Mouse (Mus musculus) spleen, adult 18-20 months (tissue): ENCODE results near the gene Stk26.

ENCODE experiments used
- DNase-seq, 2 experiments: peaks; one replicate each; pipeline ENCODE4 v3.0.0; 2022; ENCODE audit warnings: mixed read lengths in 2 of 2

Gene Stk26

GRCm38 (mm10) chrX:50840847-50841560, at the start of gene Stk26:
Gene Stk26 (plus strand): TSS chrX:50841047.
- DNase-seq = peak; percentile 71 to 77

GRCm38 (mm10) chrX:50793005-50793680, 47.7 kb upstream of the Stk26 start:
- no peak for DNase-seq

GRCm38 (mm10) chrX:50797798-50798197, 43.0 kb upstream of the Stk26 start:
- no peak for DNase-seq

GRCm38 (mm10) chrX:50798571-50798970, 42.3 kb upstream of the Stk26 start:
- DNase-seq = no peak

- no peak for DNase-seq
Measured at GRCm38 (mm10) chrX:50799656-50800188, 41.1 kb upstream of the Stk26 start.

GRCm38 (mm10) chrX:50805654-50806053, 35.2 kb upstream of the Stk26 start:
- peak; percentile 13 to 21 for DNase-seq

GRCm38 (mm10) chrX:50823856-50824255, 17.0 kb upstream of the Stk26 start:
- DNase-seq = no peak

GRCm38 (mm10) chrX:50835592-50835991, 5.3 kb upstream of the Stk26 start:
- no peak for DNase-seq

- DNase-seq = peak in 1 of 2 experiments; percentile 7
Measured at GRCm38 (mm10) chrX:50836029-50836691, 4.7 kb upstream of the Stk26 start.

- DNase-seq = peak; percentile 23 to 28
Measured at GRCm38 (mm10) chrX:50841587-50841986, 740 bp downstream of the Stk26 start.

- peak; percentile 4 to 6 for DNase-seq
Measured at GRCm38 (mm10) chrX:50842046-50842445, 1.2 kb downstream of the Stk26 start.

GRCm38 (mm10) chrX:50850428-50851184, 9.8 kb downstream of the Stk26 start:
- no peak for DNase-seq

- DNase-seq = no peak
Measured at GRCm38 (mm10) chrX:50863771-50864170, 22.9 kb downstream of the Stk26 start.

- DNase-seq = no peak
Measured at GRCm38 (mm10) chrX:50864734-50865133, 23.9 kb downstream of the Stk26 start.

- DNase-seq = no peak
Measured at GRCm38 (mm10) chrX:50874246-50875002, 33.6 kb downstream of the Stk26 start.

GRCm38 (mm10) chrX:50887999-50888398, 47.2 kb downstream of the Stk26 start:
- no peak for DNase-seq

GRCm38 (mm10) chrX:50903497-50903896, 62.6 kb downstream of the Stk26 start:
- DNase-seq = no peak

GRCm38 (mm10) chrX:50909915-50910314, 69.1 kb downstream of the Stk26 start:
- DNase-seq = no peak

- DNase-seq = no peak
Measured at GRCm38 (mm10) chrX:50917389-50917788, 76.5 kb downstream of the Stk26 start.

GRCm38 (mm10) chrX:50918754-50919153, 77.9 kb downstream of the Stk26 start:
- DNase-seq = no peak

- no peak for DNase-seq
Measured at GRCm38 (mm10) chrX:50924629-50925364, 84.0 kb downstream of the Stk26 start.
